Mouse (Mus musculus) lung, postnatal 14 days (tissue): ENCODE results near the gene Eif4g3.
A peak's percentile ranks its signal among the peaks of the same experiment; 100 is the strongest.

Experiments used
- DNase-seq: peaks from one replicate; pipeline ENCODE4 v3.0.0; 2021

Gene Eif4g3

GRCm38 (mm10) chr4:137991240-137991639 lies 1.6 kb upstream of the Eif4g3 start:
- DNase-seq, result no peak

GRCm38 (mm10) chr4:137993291-137993758 lies 503 bp downstream of the Eif4g3 start:
- peak; percentile 100 for DNase-seq

GRCm38 (mm10) chr4:137993821-137994561 lies 1.2 kb downstream of the Eif4g3 start:
- peak; percentile 49 for DNase-seq

DNA sequence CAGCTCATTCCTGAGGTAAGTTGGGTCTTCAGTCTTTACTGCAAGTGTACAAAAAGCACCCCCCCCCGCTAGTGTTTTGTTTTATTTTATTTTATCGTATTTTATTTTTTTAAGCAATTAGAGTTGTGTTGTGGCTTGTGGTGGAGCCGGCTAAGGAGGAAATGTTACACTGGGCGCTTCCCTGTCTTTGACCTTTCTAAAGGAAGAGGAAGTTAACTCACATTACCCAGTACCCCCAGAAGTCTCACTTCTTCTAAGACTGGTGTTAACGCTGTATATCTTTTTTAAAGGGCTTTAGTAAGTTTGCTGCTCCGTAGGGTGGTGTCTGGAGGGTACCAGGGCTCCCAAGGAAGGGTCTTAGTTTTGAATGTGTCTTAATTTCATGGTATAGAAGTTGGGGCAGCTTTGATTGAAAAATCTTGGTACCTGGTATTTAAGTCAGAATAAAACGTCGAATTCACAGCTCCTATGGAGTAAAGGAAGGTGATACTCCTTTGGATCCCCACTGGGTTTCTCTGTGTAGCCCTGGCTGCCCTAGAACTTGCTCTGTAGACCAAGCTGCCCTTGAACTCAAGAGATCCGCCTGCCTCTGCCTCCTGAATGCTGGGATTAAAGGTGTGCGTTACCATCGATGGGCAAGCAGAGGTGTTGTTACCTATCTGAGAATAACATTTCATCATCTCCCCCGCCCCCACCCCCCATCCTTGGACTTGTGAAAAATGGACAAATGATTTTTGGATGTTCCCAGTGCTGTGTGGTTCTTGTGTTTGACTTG lies 1.9 kb downstream of the Eif4g3 start:
- DNase-seq, result no peak

- DNase-seq, result peak; percentile 54
These were observed 2.6 kb downstream of the Eif4g3 start for GRCm38 (mm10) chr4:137995399-137995798.

DNA sequence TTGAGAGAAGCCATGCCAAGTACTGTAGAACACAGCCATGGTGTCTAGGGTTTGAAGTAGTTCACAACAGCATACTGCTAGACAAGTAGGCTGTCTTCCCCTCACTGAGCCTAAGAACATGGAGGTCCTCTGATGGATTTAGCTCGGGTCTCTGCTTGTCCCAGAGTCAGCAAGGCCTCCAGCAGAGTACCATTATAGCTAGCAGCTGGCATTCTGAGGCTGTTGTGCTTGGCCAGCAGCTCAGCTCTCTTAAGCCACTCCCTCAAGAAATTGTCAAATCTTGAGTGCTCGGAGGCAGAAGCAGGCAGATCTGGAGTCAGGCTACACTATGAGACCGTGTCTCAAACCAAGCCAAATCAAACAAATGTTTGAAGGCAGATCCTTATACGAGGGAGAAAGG lies 5.4 kb downstream of the Eif4g3 start:
- no peak for DNase-seq

- DNase-seq, result peak; percentile 48
These were observed 7.9 kb downstream of the Eif4g3 start for GRCm38 (mm10) chr4:138000682-138001081.

DNA sequence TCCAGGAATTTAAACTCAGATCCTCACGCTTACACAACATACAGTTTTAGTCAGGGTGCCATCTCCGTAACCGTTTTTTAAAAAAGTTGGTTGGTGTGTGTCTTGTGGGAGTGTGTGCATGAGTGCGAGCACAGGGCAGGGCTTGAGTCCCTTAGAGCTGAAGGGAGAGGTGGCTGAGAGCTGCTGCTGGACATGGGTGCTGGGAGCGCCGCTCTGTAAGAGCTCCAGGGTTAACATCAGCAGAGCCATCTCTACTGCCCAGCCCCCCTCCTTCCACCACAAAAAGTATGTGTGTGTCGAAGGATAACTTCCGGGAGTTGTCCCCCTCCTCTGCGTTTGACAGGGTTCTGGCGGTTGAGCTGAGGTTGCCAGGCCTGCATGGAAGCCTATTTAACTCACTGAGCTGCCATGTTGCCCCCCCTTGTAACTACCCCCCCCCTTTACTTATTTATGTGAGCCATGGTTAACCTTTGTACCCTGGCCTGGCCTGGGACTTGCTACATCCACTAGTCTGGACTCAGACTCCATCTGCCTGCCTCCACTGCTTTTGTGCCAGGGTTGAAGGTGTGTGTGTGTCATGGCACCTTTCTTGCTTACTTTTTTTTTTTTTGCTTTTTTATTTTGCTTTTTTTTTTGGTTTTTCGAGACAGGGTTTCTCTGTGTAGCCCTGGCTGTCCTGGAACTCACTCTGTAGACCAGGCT lies 11.2 kb downstream of the Eif4g3 start:
- DNase-seq, result no peak

DNA sequence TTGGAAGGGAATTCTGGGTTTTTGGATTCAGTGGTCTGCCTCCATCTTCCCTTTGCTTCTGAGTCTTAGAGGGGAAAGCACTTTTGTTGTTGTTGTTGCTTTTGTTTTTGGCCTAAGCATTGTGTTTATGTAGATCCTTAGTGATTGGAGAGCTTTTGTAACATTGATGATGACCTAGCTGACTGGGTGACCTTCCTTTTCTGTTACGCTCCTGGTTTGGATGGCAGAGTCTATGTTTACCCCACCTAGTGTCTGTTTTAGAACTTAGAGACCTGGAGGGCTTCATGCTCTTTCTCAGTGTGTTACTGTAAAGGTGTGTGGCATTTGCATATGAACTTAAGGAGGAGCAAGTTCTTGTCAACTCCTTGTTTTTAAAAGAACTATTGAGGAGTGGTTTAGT lies 13.0 kb downstream of the Eif4g3 start:
- no peak for DNase-seq

DNA sequence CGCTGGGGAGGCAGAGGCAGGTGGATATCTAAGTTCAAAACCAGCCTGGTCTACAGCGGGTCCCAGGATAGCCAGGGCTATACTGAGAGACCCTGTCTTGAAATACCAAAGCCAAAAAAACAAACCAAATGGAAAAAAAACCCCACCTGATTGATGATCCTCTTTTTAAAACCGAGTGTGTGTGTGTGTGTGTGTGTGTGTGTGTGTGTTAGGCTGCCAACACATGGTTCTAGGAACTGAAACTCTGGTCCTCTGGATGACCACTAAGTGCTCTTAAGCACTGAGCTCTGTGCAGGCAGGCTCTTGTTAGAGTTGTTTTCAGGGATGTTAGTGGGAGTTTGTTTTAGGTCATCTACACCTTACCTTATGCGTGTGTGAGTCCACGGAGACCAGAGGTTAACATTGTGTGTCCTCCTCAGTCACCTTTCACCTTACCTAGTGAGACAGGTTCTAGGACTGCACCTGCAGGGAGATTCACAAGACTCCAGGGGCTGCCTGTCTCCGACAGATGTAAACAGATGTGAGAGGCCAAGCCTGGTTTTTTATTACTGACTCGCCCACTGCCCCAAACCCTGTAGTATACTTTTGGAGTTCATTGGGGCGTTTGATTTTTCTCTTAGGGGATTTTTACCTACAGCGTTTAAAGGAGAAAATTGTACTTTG lies 14.3 kb downstream of the Eif4g3 start:
- DNase-seq, result no peak

DNA sequence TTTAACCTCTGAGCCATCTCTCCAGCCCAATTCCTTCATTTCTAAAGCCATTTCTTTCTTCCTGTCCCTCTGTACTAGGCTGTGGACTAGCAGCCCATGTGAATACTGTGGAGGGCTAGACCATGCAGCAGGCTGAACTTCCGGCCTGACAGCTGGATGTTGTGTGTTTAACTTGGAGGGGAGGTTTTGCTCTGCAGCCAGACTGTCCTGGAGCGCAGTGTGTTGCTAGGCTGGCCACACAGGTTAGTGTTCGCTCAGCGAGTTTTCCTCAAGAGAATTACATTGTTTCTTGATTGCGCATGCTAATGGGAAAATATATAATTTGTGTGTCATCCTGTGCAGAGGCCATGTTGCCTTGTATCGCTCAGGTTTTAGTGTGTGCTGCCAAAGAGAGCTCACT lies 15.8 kb downstream of the Eif4g3 start:
- DNase-seq, result no peak

DNA sequence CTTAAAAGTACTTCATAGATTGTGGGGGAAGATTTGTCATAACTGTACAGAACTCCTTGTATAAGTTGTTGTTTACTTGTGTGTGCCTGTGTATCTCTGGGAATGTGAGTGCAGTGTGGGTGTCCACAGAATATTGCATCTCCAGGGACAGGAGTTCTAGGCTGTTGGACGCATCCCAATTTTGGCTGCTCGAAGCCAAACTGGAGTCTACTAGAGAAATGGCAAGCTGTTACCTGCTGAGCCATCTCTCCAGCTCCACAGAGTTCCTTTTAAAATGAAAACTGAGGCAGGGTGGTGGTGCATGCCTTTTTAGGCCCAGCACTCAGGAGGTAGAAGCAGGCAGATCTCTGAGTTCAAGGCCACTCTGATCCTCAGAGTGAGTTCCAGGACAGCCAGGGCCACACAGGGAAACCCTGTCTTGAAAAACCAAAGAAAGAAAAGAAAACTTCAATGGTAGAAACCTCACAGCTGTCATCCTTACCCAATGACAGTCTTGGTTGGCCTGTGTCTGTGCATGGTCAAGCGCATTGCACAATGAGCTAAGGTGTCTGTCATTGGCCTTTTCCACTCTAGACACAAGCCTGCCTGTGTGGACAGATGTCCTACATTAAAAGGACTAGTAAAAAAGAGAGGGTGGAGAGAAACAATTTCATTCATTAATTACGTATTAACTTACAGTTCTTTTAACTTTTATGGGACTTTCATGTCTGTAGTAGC lies 17.1 kb downstream of the Eif4g3 start:
- DNase-seq, result no peak

DNA sequence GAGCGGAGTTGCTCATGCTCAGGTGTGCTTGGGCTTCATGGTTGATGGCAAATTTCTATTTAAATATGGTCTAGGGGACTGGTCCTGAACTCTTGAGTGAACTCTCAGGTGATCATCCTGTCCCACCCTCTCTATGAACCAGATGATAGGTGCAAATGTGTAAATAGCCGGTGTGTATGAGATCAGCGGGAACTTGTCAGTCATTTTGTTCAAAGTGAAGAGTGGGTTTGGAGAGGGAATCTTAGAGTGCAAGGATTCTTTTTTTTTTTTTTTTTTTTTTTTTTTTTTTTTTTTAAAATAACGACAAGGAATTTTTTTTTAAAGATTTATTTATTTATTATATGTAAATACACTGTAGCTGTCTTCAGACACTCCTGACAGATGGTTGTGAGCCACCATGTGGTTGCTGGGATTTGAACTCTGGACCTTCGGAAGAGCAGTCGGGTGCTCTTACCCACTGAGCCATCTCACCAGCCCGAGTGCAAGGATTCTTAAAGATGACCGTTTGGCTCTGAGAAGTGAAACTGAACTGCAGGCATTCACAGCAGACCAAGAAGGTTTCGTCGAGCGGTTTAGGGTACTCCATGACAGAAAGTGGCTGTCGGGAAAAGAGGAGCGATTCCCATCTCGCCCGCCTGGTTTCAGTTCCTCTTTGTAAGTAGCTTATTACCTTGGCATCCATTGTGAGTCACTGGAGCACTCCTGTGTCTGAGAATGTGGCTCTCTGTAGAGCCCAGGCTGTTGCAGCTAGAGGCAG lies 21.1 kb downstream of the Eif4g3 start:
- DNase-seq, result no peak

GRCm38 (mm10) chr4:138015966-138016365 lies 23.1 kb downstream of the Eif4g3 start:
- no peak for DNase-seq

DNA sequence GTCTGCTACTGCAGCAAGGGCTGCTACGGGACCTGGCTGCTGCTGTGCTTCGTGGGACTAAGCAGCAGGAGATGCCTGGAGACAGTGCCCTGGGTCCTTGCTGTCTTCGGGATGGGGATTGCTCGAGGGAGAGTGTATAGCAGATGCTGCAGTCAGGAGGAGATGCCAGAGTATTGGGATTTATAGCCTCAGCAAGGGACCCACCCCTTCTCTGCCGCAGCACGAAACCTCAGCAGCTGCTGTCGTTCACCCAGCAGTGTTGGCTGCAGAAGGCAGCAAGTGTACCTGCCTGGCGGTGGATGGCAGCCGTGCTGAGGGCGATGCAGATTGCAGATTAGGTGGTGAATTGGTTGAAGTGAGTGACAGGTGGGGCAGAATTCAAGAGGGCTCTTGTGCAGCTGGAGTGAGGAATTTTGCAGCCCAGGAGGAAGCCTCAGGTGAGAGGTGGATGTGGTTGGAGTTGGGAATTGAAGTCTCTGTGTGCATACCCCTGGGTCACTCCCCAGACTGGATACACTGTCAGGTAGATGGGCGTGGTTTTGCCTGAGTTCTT lies 24.3 kb downstream of the Eif4g3 start:
- DNase-seq, result no peak

DNA sequence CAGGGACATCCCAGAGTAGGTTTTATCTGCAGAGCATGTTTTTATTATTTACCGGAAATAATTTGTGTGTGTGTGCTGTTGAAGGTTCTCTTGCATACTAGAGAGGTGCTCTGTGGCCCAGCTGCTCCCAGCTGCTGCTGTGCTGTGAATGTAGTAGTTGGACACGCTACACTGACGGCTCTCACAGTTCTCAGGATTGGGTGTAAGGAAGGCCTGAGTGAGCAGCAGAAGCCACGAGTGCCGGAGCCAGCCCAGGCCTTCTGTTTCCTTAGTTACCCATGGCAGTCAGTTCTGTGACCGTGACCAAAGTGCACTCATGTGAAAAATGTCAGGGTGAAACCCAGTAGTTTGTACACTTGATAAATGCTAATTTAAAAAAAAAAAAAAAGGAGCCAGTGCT lies 25.2 kb downstream of the Eif4g3 start:
- DNase-seq, result peak; percentile 35

GRCm38 (mm10) chr4:138020231-138020630 lies 27.4 kb downstream of the Eif4g3 start:
- no peak for DNase-seq

DNA sequence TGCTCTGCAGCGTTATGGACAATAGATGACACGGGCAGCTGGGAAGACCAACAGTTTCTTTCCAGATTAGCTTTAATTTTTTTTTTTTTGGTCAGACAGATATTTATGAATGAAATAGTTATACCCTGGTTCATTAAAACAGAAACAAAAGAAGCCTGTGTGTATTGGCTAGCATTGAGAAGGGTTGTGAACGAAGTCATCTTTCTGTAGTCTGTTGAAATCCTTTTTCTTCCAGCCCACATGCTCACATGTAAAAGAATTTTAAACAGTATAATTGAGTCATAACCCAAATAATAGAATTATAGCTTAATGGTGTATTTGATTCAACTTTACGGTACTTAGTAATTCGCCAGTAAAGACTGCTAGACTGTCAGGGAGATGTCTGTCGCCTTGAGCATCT lies 28.8 kb downstream of the Eif4g3 start:
- no peak for DNase-seq

GRCm38 (mm10) chr4:138022761-138023160 lies 29.9 kb downstream of the Eif4g3 start:
- DNase-seq, result no peak

DNA sequence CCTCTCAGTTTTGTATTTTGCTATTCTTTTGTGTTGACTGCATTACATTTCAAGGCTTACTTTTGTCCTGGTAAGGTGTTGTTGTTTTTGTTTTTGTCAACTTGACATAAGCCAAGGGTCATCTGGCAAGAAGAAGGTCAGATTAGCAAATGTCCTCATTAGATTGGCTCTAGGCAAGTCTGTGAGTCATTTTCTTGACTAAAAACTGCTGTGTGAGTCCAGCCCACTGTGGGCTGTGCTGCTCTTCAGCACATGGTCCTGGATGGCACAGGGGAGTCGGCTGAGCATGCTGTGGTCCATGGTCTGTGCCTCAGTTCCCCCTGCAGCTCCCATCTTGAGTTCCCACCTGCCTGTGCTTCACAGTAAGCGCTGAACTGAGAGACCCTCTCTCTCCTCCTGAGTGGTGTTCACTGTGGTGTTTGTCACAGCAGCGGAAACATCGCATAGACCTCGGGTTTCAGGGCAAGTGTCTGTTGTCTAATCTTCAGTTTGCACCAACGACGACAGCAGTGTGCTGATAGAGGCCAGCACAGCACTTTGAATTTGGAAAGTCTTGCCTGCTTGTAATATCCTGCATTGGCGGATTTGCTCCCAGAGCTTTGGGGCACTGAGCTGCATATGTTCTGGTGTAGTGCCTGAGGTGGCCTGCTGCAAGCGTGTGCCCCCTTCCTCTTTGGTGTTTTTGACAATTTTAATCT lies 30.7 kb downstream of the Eif4g3 start:
- DNase-seq, result no peak

- DNase-seq, result no peak
These were observed 36.3 kb downstream of the Eif4g3 start for GRCm38 (mm10) chr4:138029168-138029567.
